Mouse (Mus musculus) myocyte (in vitro differentiated cells): ENCODE measurements at regions not wholly inside any gene's neighbourhood (a gene's known extent, or its start where the extent isn't known, plus 50 kb on each side); places are given as distances from the start of the nearest gene placed in this dataset.

ENCODE experiments used
- CEBPB ChIP-seq: IDR thresholded peaks from 2 replicates; pipeline ENCODE4 v1.6.1; 2011; ENCODE audit warnings: mild to moderate bottlenecking, moderate library complexity; ENCODE audit not compliant: poor library complexity, insufficient read depth, severe bottlenecking
- E2F4 ChIP-seq: IDR thresholded peaks from one replicate; pipeline ENCODE4 v1.6.1; 2011; ENCODE audit warnings: mild to moderate bottlenecking, control low read depth, moderate library complexity; ENCODE audit not compliant: insufficient read depth
- MAX ChIP-seq: IDR thresholded peaks from one replicate; pipeline ENCODE4 v1.6.1; 2011; ENCODE audit warnings: low read depth, mild to moderate bottlenecking, control low read depth
- MYOD1 ChIP-seq, 3 experiments: IDR thresholded peaks; one replicate each; pipeline ENCODE4 v1.6.1; 2011; ENCODE audit warnings: control low read depth in 2 of 3, low read depth in 2 of 3, mild to moderate bottlenecking in 2 of 3, moderate library complexity in 1 of 3; ENCODE audit not compliant: insufficient read length in 2 of 3, control insufficient read depth in 1 of 3
- MYOG ChIP-seq, 3 experiments: IDR thresholded peaks; one replicate each; pipeline ENCODE4 v1.6.1; 2011; ENCODE audit warnings: control low read depth in 2 of 3, low read depth in 2 of 3, mild to moderate bottlenecking in 2 of 3; ENCODE audit not compliant: insufficient read length in 2 of 3, control insufficient read depth in 1 of 3, insufficient read depth in 1 of 3
- POLR2A ChIP-seq: IDR thresholded peaks from one replicate; pipeline ENCODE4 v1.6.1; 2011; ENCODE audit warnings: low read depth, mild to moderate bottlenecking, control low read depth, moderate library complexity; ENCODE audit not compliant: insufficient read length
- POLR2AphosphoS2 ChIP-seq: IDR thresholded peaks from one replicate; pipeline ENCODE4 v1.6.1; 2011; ENCODE audit warnings: low read depth, control low read depth; ENCODE audit not compliant: insufficient read length
- REST ChIP-seq: IDR thresholded peaks from one replicate; pipeline ENCODE4 v1.6.1; 2011; ENCODE audit warnings: mild to moderate bottlenecking, control low read depth, moderate library complexity; ENCODE audit not compliant: insufficient read depth, insufficient read length
- TCF12 ChIP-seq: IDR thresholded peaks from one replicate; pipeline ENCODE4 v1.6.1; 2011; ENCODE audit warnings: mild to moderate bottlenecking, control low read depth; ENCODE audit not compliant: poor library complexity, insufficient read depth, severe bottlenecking
- TCF3 ChIP-seq: IDR thresholded peaks from one replicate; pipeline ENCODE4 v1.6.1; 2011; ENCODE audit warnings: low read depth, control low read depth; ENCODE audit not compliant: insufficient read length
- USF1 ChIP-seq: IDR thresholded peaks from one replicate; pipeline ENCODE4 v1.6.1; 2011; ENCODE audit warnings: low read depth, mild to moderate bottlenecking, control low read depth, moderate library complexity

GRCm38 (mm10) chr3:134000595-134000994 lies 235.7 kb upstream of the Cxxc4 start:
- TF ChIP-seq TCF12 (no peak), TCF3 (no peak), E2F4 (no peak), MYOG (IDR thresholded peaks at IDR 0.05; ENCODE audit: control insufficient read depth in 1 of 3, insufficient read depth in 1 of 3, insufficient read length in 2 of 3, low read depth in 2 of 3) (no peak), POLR2A (no peak), MAX (no peak), MYOD1 (IDR thresholded peaks at IDR 0.05; ENCODE audit: control insufficient read depth in 1 of 3, insufficient read length in 2 of 3, low read depth in 2 of 3) (no peak), USF1 (no peak), POLR2AphosphoS2 (no peak), CEBPB (no peak), REST (no peak)
